Mouse (Mus musculus) heart, postnatal 14 days (tissue): Measurements from ENCODE around the gene B3galt1. TPM values are rescaled to one million over a fixed set of nuclear protein-coding genes. Genes with fewer than 3 reads are reported as not detected.
A peak's percentile ranks its signal among the peaks of the same experiment; 100 is the strongest.

ENCODE experiments used
- DNase-seq, 2 experiments: peaks; one replicate each; pipeline ENCODE4 v3.0.0; 2021 to 2022
- intact Hi-C: fragments of 180-260 bp; cut with DNase I; formaldehyde crosslinking; loops from one replicate; pipeline ENCODE4 v1.15.1; 2025
- long read RNA-seq, 2 experiments: library from polyadenylated mRNA; stranded (forward); transcript quantifications; one replicate each; pipeline ENCODE4 v2.0.0; 2021
- total RNA-seq, 2 experiments: library from RNA; stranded (reverse); gene quantifications; 2 replicates each; pipeline ENCODE4 v1.2.3; 2021

B3galt1 gene
- 1 to 10 TPM; 2.8 to 4.6 TPM for total RNA-seq
- long read RNA-seq, experiment 1, partial matches to known transcripts: 0 of 1 reads
- long read RNA-seq, experiment 1, other reads (novel, unspliced or antisense): 1 of 1 reads
- long read RNA-seq, experiment 2, full-length matches to known transcripts: 2 of 3 reads
- long read RNA-seq, experiment 2, partial matches to known transcripts: 0 of 3 reads
- long read RNA-seq, experiment 2, other reads (novel, unspliced or antisense): 1 of 3 reads

DNA sequence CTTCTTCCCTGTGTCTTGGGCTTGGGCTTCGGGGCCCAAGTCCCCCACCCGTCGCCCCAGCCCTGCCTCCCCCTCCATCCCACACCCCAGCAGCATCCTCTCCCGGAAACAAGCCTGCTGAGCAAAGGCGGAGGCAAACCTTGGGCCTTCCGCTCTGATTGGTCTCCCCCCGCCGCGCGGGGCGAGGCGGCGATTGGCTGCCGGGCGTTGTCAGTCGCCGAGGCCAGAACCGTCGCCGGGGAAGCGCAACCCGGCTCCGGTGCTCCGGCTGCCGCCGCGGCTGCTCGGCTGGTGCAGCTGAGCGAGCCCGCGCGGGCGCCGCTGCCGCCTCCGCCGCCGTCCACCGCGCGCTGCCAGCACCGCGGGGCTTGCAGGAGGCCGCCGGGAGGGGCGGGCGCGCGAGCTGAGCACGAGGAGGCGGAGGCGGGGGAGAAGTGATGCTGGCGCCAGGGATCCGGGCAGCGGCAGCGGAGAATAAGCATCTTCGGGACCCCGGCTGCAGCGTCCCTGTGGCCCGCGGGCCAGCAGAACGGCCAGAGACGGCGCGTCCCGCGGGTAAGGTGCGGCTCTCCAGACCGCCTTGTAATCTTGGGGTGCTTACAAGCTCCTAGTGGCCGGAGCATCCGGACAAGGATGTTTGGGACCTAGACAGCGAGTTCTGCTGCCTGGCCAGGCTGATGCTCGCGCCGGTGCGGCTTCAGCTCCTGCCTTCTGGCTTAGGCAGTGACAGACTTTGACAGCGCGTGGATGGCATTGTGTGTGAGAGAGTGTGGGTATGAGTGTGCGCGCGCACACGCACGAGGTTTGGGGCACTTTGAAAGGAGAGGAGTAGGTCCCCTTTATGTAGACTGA, at the start of gene B3galt1:
Gene B3galt1 (plus strand): TSS at position 392 of the 852 bp plus-strand sequence.
- intact Hi-C loops: loop anchor here (10.0 kb wide), 1 partner anchor 779 kb away; no protein-coding TSS in a partner anchor
- peak; percentile 85 to 88 for DNase-seq

DNA sequence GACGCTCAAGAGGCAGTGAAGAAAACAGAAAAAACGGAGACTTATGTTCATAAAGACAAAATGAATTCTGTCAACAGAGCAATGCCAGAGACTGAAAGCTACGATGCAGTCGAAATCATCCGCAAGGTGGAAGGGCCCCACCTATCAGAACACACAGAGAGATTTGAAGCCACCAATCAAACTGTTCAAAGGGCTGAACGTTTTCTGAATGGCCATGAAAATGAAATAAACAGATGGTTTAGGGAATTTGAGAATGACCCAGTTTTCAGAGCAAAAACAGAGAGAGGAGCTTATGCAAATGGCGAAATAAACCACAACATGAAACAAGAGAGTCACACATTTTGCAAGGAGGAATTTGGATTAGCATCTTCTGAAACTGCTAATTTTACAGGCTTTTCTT, 49.3 kb upstream of the B3galt1 start:
- no peak for DNase-seq
- intact Hi-C loops: no loop called here

DNA sequence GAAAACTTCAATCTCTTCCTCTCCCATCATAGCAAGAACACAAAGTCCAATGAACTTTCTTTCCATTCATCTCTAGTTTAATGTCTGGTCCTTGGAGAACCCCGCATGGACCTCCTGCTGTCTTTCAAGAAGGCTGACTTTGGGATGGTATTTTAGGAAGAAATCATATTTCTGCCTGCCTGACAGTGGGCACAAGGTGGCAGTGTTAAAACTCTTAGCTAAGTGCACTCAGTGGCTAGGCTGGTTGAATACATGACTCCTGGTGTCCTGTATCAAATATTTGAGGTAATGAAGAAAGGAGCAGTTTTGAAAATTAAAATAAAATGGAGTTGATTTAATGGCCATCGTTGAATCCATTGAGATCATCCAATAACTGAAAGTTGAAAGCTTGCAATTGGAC, 30.3 kb upstream of the B3galt1 start:
- intact Hi-C loops: loop anchor here (10.0 kb wide), 1 partner anchor 809 kb away; no protein-coding TSS in a partner anchor
- no peak for DNase-seq

DNA sequence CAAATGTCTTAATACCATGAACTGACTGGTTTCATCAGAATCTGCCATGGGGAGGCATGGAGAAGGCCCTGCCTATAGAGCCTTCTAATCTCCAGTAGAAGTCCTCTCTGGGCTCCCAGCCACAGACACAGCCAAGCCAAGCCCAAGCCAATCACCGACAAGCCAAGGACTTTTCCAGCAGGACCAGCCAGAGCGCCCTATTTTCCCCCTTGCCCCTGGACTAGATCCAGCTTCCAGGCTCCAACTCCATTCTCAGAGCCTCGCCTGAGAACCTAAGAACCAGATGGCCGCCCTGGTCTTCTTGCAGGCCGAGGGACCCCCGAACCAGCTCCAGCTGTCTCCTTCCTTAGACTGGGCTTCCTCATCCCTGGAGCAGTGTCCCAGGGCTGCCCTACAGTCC, 26.2 kb upstream of the B3galt1 start:
- intact Hi-C loops: loop anchor here (10.0 kb wide), 1 partner anchor 805 kb away; no protein-coding TSS in a partner anchor
- DNase-seq: peak in 1 of 2 experiments; percentile 10

DNA sequence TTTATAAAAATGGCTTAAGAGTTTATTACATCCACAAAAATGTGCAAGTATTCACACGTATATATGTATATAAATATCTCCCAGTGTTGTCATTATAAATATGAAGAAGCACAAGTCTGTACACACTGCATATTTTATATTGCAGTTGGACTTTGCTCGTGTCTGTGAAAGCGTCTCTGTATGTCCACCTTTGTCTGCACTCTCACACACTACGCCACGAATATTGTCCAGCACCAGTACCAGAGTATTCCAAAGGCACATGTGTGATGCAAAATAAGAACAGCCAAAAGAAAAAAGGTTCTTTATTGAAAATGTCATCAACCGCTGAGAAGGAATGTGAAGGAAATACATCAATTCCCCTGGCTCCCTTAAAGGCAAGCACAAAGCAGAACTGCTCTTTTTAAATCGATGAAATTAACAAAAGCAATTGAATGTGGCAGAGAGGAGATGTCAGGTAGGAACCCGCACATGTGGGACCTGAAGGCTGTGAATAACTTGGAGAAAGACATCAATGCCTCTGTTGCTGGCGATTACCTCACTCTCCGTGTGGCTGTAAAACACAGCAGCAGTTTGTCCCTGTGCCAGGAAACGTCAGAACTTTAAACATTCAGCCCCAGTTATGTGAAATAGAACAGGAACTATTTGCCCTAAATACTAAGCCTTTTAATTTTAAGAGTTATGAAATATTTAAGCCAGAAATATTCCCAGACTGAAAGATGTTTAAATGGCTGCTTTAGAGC, 23.5 kb upstream of the B3galt1 start:
- no peak for DNase-seq

DNA sequence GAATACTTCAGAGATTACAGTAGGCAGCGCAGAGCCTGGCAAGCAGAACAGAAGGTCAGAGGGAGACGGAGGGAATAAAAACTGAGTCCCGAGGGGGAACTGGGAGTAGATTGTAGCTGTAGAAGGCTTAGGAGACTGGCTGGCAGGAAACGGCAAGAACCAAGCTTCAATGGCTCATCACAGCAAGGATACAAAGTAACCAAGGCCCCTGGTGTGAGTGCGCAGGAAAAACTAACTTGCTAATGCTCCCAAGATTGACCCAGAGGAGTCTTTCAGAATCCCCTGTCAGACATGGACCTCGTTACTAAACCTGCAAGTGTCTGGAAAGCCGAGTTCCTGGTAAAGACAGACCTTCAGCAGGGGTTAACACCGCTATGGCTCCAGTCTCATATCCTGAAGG, 21.2 kb upstream of the B3galt1 start:
- DNase-seq: no peak
- intact Hi-C loops: no loop called here

More for the DNA sequence above, 23.5 kb upstream of the B3galt1 start:
- intact Hi-C loops: no loop called here

DNA sequence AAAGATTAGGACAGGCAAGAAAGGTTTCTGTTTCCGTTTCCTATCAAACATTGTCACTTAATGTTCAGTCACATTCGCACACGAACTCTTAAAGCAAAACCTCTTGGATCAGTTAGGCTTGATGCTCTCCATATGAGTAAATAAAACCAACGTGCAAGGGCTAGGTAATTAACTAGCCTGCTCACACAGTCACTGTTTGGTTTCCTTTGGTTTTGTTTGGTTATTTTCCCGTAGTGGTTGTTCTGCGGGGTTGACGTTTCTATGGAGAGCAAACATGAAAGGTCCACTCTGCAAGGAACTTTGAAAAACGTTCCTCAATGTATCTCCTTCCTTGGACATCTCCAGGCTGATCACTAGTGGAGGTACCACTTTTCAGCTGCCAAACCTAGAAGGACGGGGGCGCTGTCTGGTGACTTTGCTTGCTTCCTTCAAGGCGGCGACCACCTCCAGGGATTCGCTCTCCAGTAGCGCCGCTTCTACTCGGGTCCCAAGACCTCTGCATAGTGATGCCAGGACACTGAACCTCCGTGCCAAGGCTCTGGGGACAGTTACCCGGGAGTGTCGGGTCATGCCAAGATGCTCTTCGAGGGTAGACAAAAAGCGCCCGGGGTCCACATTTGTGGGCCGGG, 706 bp upstream of the B3galt1 start:
- intact Hi-C loops: loop anchor here (10.0 kb wide), 1 partner anchor 780 kb away; no protein-coding TSS in a partner anchor
- peak; percentile 38 for DNase-seq

DNA sequence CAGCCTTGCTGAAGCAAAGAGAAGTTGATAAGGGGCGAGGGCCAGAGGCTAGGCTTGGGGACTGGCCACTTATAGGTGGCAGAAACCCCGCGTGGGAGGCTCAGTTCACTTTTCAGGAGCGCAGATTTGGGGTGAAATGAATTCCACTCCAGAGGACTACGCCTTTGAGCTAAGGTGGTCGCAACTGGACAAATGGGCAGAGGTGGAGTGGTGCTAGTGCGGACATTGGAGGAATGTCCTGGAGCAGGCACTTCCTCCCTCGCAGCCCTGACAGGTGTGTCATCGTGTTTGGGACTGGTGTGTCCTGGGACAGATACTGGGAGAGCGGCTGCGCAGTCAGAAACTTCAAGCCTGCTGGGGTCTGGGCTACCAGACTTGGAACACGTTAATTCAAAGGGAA, 895 bp downstream of the B3galt1 start:
- intact Hi-C loops: loop anchor here (10.0 kb wide), 1 partner anchor 778 kb away; no protein-coding TSS in a partner anchor
- DNase-seq: no peak

DNA sequence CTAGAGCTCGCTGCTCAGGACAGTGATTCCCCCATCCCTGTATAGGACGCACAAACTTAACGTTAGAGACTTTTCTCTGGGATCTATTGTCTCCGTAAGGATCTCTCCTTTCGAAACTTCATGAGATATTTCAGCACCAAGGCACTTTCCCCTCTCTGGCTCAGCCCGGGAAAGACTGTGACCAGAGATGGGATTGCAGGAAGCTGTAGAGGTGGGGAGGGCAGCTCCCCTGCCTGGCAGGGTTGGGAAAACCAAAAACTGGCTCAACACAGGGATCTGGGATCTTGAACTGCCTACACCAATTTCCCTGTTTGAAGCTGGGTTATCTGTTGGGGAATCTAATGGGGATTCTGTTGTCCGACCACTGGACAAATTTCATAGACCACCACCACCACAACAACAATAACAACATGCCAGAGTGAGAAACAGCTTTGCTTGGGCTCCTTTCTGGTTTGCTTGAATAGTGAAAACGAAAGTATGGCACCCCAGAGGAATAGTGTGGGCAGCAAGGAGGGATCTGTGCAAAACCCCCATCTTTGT, 1.5 kb downstream of the B3galt1 start:
- no peak for DNase-seq

DNA sequence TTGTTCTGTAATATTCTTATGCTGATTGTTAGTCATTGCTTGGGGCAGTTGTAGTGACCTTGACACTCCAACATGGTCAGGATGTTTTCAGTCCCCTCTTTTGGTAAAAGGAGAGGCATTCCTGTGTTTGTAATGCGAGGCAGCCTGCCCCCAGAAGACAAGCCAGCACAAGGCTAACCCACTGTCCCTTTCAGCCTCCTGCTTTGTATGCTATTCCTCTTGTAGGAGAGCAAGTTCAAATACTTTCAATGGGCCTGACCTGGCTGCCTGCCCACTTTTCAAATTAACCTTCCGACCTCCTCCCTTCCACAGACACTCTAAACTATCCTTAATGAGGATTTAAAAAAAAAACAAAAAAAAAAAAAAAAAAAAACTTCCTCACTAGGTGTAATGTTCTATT, 11.0 kb downstream of the B3galt1 start:
- no peak for DNase-seq
- intact Hi-C loops: no loop called here

More for the DNA sequence above, 1.5 kb downstream of the B3galt1 start:
- intact Hi-C loops: loop anchor here (10.0 kb wide), 1 partner anchor 778 kb away; no protein-coding TSS in a partner anchor

DNA sequence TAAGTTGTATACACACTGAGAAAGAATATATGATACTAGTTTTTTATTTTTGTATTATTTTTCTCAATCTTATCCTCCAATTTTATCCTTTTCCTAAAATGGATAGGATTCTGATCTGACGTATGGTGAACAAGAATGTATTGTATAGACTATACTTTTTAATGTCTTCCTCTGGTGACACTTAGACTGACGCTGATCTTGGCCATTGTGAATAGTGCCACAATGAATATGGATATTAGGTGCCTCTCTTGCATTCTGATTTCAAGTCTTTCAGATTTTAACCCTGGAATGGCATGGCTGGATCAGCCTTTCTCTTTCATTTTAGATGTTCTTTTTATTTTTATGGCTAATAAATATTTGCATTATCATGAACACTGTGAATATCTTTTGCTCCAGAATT, 17.4 kb downstream of the B3galt1 start:
- intact Hi-C loops: no loop called here
- DNase-seq: no peak

DNA sequence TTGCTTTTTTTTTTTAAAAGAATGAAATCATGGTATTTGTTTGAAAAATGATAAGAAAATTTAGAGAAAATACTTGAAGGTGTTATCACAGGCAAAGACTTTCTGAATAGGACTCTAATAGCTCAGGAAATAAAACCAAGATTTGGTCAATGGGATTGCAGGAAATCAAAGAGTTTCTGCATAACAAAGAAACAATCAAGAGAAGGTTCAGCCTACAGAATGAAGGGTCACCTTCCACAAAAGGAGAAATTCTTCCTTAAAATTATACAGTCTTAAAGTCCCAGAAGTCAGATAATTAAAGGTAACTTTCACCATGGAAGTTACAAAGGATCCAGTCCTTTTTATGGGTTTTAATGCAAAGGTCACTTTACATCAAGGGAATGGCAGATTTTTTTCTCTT, 24.7 kb downstream of the B3galt1 start:
- intact Hi-C loops: no loop called here
- DNase-seq: no peak

DNA sequence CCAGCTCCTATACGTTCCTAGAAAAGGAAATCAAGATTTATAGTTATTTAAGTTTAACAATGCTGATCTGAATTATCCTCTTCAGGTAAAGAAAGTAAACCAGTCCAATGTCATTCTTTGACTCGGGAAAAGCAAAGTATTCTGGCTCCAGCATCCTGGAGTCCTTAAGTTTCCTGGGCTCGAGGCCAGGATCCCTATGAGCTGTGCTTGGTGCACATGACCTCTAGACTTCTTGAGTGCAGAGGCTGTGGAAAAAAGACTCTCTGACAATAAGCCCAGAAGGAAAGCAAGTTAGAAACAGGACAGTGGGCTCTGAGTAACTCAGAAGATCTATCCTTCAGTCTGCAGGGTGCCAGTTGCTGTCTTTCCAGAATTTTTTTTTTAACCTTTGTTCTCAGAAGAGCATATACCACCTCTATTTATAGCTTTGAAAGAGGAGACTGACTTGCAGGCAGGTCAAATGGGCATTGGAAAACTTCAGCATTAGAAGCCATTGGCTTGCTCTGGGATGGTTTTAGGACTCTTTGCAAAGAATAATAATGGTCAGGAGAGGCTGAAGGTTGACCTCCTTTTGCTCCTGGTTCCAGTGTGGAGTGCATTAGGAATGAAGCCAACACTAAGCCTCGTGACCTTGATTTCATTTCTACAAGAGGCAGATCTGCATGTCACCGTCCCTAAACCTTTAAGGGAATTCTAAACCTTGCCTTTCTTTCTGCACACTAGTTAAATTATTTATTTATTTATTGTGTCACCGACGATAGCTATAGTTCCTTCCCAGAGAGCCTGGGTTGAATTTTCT, 26.4 kb downstream of the B3galt1 start:
- intact Hi-C loops: no loop called here

DNA sequence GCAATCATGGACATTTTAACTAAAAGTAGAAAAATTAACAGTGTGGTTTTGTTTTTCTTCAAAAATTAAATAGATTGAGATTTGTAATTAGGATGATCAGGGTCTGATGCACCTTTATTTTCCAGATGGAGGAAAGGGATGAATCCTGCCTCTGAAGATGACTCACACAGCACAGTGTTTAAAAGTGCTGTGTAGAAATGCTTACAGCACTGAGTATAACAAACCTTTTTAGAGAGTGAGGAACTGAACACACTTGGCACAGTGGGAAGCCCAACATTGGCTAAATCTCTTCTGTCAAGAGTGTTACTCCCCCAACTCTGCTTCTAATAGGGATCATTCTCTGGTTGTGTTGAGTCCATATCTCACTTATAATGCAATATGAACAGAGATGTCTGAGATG, 57.2 kb downstream of the B3galt1 start:
- DNase-seq: no peak
- intact Hi-C loops: no loop called here

More for the DNA sequence above, 26.4 kb downstream of the B3galt1 start:
- peak; percentile 54 to 66 for DNase-seq

DNA sequence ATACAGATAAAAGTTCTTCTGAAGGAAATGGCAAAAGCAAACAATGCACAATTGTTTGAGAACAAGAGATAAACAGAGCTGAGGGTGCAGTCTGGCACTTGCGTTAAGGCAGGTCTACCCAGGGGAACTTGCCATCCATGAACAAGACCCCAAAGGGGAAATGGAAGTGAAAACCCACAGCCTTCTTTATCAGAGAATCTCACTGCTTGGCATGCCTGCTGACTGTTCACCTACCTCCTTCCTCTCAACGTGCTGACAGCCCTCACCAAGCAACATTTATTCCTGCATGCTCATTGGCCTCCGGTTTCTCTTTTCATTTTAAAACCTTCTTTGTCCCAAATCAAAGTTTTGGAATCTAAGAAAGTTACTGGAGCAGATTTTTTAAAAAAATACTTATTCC, 62.0 kb downstream of the B3galt1 start:
- DNase-seq: peak in 1 of 2 experiments; percentile 4
- intact Hi-C loops: no loop called here

DNA sequence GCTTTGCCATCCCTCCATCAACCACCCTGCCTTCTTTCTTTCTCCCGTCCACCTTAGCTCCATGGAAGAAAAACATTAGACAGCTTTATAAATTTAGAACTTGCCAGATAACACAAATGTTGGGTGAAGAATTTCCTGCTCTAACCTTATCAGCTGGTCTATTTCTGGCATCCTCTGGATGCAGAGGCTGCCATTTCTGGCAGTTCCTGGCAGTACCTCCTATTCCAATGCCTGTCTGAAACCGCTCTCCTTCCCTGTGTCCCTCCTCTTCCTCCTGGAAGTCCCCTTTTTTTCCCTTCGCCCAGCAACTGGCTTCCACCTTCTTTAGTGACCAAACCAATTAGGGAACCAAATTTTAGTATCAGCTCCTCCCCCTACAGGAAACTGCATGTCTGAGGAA, 62.6 kb downstream of the B3galt1 start:
- DNase-seq: peak in 1 of 2 experiments; percentile 25
- intact Hi-C loops: no loop called here

DNA sequence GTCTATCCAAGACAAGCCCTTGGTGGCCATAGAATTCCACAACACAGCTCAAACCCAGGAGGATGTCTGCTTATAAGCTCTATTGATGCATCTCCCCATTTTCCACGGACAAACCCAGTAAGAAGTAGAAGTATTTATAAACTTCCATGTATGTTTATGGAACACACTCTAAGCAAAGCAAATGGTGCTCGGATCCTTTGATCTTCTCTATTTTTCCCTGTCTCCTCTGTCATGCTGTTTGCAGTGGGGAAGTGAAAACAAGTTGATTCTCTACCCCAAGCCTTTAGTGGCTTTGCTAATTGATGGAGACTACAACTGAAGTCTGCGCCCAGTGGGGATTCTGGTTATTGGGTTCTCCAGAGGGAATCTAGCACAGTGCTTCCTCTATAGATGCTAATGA, 89.2 kb downstream of the B3galt1 start:
- intact Hi-C loops: no loop called here
- no peak for DNase-seq

DNA sequence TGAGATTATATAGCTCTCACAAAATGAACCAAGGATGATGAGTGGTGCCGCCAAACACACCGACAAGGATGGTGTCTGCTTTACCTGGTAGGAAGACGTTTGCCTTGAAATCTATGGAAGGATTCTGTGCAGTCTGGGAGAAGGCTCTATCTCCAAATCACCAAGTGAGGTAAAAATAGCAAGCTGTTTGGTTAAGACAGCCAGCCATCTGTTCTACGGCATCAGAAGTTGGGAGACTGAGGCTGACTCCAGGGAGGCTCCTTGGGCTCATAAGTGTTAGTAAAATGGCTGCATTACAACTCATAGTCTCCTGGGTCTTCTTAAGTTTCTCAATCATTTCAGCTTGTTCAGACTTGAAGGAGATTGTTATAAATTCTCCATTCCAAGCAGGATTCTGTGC, 91.7 kb downstream of the B3galt1 start:
- no peak for DNase-seq
- intact Hi-C loops: no loop called here

DNA sequence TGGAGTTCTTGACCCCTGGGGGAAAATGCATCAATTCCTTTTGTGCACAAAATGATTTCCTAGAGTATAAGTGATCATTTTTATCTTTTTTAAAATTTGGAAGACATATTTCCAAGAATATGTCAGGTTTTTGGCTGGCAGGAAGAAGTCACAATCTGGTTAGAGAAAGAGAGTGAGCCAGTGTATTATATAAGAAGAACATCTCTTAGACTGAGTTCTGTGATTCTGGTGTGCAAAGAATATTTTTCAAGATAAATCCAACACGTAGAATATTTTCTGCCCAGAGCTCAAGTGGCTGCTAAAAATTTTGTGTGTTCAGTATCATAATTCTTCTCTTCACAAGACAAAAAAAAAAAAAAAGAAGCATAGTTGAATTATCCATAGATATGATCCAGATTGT, 92.4 kb downstream of the B3galt1 start:
- intact Hi-C loops: no loop called here

More for the DNA sequence above, 92.4 kb downstream of the B3galt1 start:
- no peak for DNase-seq
